Mouse (Mus musculus) testis, adult 10 weeks (tissue): ENCODE measurements around the gene Gm428. TPM values are rescaled to one million over a fixed set of nuclear protein-coding genes. Genes with fewer than 3 reads are reported as not detected.

Experiments
- polyA plus RNA-seq: library from polyadenylated mRNA; stranded (reverse); fragments of 350-450 nt; fragmentation: Illumina TruSeq; extraction: RNeasy Lipid Tissue Mini Kit (QIAGEN cat#74804); gene quantifications from one replicate; pipeline ENCODE4 v1.2.3, GENCODE M21; 2014; ENCODE audit warnings: low read depth, low replicate concordance

Gene Gm428
- polyA plus RNA-seq = not detected

GRCm38 (mm10) chr4:73683216-73683615, at the start of gene Gm428:
Gm428 (plus strand) TSS chr4:73683516.

DNA sequence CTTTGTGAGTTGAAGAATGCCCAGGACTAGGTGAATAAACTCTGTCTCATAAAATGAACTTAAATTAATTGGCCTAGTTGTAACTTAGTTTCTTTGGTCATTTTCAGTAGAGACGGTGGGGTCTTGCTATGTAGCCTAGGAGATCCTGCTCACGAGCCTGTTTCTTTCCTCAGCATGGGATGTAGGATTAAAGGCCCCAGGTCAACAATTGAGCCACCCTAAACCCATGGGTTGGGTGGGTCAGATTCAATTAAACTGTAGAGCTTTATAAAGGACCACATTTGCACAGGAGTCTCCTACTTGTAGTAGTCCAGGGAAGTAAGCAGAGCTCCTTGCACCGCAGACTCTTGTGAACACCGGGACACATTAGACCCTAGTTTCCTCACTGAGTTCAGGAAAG, 45.5 kb upstream of the Gm428 start, which contains the start of gene Gm11236:
TSS of gene Gm11236 (plus strand) at position 301 of the 400 bp plus-strand sequence.

GRCm38 (mm10) chr4:73668054-73668453, 15.3 kb upstream of the Gm428 start, which contains the start of gene Gm11239:
Gm11239 (plus strand) TSS chr4:73668354.

Other genes with a start within 250 kb of the Gm428 start
- not detected for gene Gm11238, start 75.6 kb upstream of the Gm428 start, polyA plus RNA-seq
- gene Gm11237, start 60.5 kb upstream of the Gm428 start, polyA plus RNA-seq = not detected
- gene Gm11236, start 45.4 kb upstream of the Gm428 start, polyA plus RNA-seq = not detected
- not detected for gene Gm11239, start 15.2 kb upstream of the Gm428 start, polyA plus RNA-seq
- 53.9 TPM for gene Rasef, start 107.5 kb downstream of the Gm428 start, polyA plus RNA-seq
- not detected for gene Gm11758, start 192.8 kb downstream of the Gm428 start, polyA plus RNA-seq
- not detected for gene Gm11757, start 207.6 kb downstream of the Gm428 start, polyA plus RNA-seq
- gene Gm13871, start 222.4 kb downstream of the Gm428 start, polyA plus RNA-seq = not detected
- not detected for gene Gm11756, start 237.2 kb downstream of the Gm428 start, polyA plus RNA-seq